Mouse (Mus musculus) adipocyte (in vitro differentiated cells): ENCODE data around the gene Rpl27a.

ENCODE experiments used
- DNase-seq: peaks from one replicate; pipeline ENCODE4 v3.0.0-alpha.2; 2016; ENCODE audit warnings: low spot score

Rpl27a gene

GRCm38 (mm10) chr7:109518838-109519696, at the start of gene Rpl27a:
Rpl27a (plus strand) TSS chr7:109519147.
- peak; percentile 95 for DNase-seq

- no peak for DNase-seq
These were observed 48.2 kb upstream of the Rpl27a start for GRCm38 (mm10) chr7:109470700-109471099.

- DNase-seq, result no peak
These were observed 41.0 kb upstream of the Rpl27a start for GRCm38 (mm10) chr7:109477926-109478325.

DNA sequence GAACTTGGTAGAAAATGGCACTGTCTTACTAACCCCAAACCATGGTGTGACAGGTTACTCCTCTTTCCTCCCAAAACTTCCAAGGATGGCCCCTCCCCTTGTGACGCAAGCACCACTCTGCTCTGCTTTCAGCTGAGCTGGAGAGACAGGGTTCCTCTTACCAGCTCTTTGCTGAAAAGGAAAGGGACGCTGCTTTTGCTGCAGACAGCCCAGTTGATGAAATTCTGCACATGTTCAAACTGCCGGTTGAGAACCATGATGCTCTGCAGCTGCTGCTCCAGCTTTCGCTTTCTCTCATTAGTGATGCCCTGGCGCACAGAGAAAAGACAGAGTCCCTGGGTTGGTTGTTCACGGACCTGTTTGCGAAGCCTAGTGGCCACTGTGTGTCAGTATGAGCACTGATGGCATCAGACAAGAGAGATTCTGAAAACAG, 38.2 kb upstream of the Rpl27a start:
- no peak for DNase-seq

DNA sequence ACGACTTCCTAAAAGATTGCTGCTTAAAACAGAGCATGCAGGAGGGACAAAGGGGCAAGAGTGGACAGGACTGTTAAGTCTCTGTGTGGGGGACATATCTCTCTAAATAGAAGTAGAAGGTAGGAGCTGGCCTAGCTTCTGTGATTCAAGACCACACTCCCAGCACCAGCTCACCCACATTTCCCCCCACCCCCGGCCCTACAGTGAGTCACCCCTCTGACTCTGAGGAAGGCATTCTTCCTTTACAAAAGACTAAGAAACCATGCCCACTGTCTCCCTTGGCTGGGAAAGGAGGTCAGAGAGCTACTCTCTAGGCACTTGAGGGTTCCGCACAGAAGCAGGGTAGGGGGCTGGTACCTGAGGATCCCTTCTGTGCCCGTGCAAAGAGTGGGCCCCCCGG, 34.7 kb upstream of the Rpl27a start:
- DNase-seq, result no peak

DNA sequence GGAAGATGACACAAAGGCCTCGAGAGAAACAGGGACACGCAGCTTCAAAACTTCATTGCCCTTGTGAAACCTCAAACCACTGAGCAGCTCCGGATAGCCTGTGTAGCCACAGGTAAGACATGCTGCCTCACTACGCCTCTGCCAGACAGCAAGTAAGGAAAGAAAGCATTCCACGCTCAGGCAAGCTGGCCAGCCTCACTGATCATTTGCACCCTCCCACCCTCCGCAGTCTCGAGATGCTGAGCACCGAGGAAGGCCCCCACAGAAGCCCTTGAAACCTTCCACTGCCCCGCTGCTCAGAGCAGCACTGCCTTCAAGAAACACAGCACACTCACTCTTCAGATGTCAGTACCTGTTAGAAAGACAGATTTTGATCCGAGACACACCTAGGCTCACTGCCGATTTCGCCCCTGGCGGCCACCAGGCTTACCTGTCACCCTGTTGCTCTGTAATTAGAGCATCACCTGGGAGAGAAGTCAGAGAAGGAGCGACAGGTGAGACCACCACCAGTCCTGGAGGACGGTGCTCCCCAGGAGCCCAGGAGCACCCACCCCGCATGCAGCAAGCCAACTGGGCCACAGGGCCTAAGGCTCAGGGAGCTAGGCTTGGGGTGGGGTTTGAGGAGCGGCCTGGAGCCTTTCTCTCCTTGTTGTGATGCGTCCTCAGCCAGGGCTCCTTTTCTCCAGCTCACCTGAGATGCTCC, 26.2 kb upstream of the Rpl27a start:
- DNase-seq, result no peak

DNA sequence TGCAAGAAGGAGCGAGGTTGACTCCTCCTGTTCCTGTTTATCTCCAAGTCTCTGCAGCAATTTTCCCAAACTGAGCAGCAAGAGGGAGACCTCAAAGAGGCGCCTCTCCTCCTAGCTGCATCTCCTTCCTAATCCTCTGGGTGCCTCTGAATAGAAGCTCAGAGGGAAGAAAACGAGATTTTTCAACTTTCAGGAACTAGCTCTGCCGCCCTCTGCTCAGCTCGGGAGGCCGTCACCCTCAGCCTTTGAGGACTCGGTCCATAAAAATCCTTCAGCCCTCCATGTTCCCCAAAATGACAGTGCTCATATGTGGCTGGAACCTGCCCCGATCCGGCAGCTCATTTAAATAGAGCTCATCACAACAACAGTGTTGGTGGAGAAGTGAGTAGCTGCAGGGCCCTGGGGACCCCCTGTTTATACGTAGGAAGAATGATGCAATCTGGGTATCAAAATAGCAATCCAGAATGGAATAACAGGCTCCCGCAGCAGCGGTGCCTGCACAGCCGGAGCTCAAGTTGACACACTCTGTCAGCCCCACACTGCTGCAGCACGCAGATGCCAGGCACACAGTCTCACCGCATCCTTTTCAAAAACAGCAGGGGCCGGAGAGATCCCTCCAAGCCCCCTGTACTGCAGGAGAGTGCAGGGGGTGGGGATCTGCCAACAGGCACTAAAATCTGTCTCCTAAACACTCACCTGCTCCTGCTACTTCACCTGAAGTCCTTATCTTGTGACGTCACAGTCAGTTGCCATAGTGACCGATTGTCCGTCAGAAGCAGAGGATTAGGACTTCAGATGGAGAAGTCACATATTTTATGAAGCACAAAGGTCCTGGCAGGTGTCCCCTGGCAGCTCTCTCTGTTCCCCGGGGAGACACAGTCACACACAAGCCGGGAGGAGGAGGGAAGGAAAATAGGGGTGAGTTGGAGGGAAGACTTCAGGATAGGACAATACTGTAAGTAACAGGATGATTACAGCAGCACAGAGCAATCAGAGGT, 25.3 kb upstream of the Rpl27a start:
- no peak for DNase-seq

- no peak for DNase-seq
These were observed 21.4 kb upstream of the Rpl27a start for GRCm38 (mm10) chr7:109497507-109497906.

DNA sequence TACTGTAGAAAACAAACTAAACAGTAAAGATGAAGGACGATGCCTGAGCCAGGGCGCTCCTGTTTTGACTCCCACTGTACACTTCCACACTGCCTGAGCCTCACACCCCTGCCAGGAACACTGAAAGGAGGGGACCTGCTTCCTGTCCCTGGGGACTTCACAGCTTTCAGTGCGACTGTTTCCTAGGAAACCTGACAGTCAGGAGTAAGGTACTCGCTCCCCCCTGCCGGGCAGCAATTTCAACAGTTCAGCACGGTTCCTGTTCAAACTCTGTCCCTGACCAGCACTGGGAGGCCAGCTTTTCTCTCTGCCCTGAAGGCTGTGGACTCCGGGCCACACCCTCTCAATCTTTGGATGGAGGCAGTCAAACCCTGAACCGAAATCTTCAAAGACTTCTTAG, 11.8 kb upstream of the Rpl27a start:
- no peak for DNase-seq

DNA sequence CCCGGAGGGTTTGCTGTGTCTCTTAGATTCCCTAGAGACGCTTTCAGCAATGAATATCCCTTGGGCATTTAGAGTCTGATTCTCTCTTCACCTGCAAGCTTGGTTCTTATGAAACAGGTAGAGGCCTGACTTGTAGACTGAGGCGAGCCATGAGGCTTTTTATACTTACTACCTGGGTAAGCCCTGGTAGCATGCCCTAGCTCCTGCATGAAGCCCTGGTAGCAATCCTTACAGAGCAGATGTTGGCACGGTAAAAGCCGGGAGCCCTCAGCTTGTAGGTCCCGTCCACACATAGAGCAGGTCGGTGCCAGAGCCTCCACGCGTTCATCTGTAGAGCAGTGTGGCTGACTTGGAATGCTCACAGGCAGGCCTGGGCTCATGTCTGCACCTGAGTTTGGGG, 11.4 kb upstream of the Rpl27a start:
- no peak for DNase-seq

DNA sequence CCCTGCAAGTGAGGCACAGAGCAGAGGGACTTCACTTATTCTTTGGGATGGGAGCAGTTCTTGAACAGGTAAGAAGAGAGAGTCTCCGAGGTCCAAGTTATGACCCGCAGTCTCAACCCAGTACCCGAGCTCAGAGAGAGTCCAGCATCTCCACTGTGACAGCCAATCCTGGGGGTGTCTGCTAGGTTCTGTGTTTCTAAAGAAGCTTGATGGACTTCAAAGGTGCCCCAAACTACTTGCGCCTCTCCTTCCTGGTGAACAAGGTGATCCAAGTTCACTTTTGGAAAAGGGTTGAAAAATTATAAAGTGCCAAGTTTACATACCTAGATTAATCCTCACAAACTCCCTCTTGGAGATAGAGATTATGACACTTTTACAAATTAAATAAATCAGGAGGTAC, 10.9 kb upstream of the Rpl27a start, which contains the start of gene Trim66:
Trim66 (minus strand) TSS at position 101 of the 400 bp plus-strand sequence.
- no peak for DNase-seq

- no peak for DNase-seq
These were observed 8.1 kb upstream of the Rpl27a start for GRCm38 (mm10) chr7:109510799-109511198.

DNA sequence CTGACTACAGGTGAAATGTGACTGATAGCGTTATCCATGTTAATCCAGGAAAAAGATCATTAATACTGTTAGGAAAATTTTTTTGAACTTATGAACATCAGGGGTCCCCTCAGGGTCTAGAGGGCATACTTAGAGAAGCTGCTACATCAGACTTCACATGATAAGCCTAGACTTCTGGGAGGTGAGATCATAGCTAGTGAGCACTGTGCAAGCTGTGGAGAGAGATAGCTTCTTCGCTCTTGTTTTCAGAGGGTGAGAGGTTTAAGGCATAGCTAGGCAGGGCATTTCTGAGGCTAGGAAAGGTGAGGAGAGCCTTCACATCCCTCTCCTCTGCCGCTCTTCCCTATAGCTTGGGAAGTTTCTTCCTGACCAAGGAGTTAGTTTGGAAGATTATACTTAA, 7.1 kb upstream of the Rpl27a start:
- DNase-seq, result no peak

DNA sequence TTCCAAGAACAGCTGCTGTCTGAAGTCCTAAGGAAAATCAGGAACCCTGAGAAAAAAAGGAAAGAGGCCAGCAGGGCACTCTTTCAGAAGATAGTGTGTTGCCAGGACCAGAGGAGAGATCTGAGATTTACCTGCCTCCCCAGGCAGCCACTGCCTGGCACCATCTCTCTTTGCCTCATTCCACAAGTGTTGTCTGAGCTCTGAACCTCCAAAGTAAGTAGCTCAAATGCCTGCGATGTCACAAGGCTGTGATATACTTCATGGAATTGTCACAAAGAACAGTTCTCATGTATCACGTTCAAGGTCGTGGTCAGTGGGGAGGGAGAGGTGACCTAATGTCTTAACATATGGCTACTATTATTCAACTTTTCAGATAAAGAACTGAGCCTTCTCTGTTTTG, 2.4 kb upstream of the Rpl27a start:
- no peak for DNase-seq

DNA sequence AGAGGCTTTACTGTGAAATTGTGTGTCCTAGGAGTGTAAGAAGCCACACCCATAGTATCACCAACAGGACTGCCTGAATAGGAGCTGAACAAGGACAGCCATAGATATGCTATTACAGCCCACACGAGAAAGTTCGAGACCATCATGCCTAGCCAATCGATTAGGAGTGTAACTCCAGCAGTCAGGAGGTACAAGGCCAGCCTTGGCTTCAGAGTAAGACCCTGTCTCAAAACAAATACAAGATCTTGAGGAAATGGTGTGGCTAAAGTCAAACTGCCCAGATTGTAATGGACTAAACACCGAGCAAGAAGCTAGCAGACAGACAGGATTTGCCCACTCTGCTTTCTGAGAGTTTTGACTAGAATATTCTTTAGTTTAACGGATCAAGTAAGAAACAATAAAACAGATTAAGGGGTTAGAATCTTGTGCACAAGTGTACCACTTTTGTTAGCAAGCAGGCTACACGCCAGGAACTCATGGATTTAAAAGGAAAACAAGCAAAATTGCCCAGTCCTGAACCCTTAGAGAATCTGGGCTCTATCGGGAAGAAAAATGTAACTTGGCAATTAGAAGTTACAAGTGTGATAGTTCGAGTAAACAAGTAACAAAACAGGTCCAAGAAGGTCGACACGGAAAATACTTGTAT, 788 bp upstream of the Rpl27a start:
- DNase-seq, result peak; percentile 42

DNA sequence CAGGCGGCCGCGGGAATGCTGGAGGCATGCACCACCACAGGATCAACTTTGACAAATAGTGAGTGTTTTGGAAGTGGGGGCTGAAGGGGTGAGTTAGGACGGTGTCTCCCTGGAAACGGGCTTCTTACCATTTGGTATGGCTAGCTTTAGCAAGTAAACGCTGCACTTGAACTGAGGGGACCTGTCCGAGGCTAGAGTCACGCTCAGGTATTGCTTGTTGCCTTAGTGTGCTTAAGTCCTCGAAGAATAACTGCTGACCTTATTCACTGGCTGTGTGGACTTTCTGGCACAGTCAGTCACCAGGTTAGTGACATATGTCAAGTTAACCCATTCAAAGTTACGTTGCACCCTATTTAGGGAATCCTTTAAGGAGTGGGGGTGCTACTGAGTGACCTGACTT, 989 bp downstream of the Rpl27a start:
- peak; percentile 17 for DNase-seq

DNA sequence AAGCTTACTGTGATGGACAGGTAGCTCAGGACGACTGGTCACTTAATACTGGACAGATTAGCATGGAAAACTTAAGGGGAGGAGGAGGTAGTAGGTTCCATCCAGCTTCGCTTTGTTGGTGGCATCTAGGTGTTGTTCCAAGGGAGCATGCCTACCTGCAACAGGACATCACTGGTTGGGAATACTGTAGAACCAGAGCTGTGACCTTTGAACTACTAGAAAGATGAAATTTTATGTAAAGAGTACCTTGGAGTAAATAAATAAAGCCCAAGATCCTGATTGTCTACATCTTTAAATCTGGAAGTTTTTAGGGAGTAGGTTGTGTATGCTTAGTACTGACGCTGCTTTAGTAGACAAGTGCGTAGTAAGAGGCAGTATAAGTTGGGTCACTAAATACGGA, 3.1 kb downstream of the Rpl27a start:
- no peak for DNase-seq

DNA sequence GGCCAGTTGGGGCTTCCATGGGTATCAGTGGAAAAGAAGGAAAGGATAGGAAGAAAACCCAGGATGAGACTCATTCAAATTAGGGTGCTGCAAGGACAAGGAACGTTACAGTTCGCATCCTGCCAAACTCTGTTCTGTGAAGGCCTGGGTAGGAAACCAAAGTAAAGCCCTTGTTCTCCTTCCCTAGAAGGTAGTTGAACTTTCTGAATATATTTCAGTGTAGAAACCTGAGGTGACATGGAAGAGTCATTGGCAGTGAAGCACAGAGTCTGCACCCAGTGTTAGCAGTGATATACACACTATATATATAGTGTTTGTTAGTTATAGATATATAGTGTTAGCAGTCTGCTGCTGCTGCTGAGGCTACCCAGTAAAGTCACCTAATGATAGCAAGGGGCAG, 4.4 kb downstream of the Rpl27a start:
- no peak for DNase-seq

DNA sequence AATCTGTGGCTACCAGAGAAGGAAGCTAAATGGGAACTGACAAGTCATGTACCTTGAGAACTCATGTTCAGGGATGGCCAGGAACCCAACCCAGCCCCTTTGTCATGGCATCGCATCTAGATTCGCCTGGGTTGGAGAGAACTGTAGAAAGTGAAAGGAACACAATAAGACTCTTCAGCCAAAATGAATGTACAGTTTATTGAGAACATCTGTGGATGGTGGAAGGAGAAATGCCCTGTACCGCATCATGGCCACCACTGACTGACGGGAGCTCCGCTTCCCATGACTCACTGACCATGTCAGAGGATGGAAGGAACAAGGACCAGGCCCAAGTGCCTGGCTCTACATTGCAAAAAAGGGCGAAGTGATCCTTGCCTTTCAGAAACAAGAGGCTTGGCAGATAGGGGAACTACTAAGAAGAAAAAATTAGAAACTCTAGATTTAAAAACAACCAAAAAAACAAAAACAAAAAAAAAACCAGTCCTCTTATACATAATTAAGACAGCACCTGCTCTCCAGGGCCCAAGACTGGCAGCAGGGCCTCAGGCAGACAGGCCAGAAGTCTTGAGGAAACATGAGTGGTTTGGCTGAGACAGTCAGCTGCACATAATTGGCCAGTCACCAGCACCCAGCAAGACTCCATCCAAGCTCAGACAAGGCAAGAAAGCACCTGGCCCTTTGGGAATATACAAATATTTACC, 4.9 kb downstream of the Rpl27a start:
- DNase-seq, result peak; percentile 64

DNA sequence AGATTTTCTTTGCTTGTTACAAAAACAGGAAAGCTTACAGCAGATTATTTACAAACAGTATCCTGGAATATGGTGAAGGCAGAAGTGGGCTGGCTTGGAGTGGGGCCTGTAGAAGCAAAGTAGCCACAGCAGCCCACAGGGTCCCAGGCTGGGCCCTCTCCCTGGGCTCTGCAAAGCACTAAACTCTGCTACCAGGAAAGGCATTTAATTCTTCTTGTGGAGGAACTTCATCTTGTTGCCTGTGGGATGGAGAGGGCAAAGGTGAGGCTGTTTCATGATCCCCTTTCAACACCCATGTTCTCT, 5.4 kb downstream of the Rpl27a start:
- no peak for DNase-seq

DNA sequence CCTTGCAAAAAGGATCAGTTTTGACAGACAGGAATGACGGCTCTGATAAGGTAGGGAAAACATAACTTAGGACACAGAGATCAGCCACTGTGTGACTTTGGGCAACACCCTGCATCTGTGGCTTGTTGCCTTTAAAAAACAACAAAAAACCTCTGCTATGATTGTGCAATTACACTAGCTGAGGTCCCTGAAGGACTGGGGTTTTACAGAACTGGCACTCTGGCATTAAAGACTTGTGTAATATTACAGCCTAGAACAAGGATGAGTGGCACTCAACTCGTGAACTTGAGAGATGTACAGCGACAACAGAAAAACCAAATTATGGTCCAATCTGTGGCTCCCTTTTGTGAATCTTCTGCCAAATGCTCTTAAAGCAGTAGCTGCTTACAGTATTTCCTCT, 5.8 kb downstream of the Rpl27a start:
- peak; percentile 79 for DNase-seq
